Mouse (Mus musculus): ENCODE results near the gene 5730596B20Rik. TPM values are rescaled to one million over a fixed set of nuclear protein-coding genes. Genes with fewer than 3 reads are reported as not detected.
A peak's percentile ranks its signal among the peaks of the same experiment; 100 is the strongest.

Gene 5730596B20Rik
- polyA plus RNA-seq, 1 experiment from 2014 or later, result 0.35 TPM

DNA sequence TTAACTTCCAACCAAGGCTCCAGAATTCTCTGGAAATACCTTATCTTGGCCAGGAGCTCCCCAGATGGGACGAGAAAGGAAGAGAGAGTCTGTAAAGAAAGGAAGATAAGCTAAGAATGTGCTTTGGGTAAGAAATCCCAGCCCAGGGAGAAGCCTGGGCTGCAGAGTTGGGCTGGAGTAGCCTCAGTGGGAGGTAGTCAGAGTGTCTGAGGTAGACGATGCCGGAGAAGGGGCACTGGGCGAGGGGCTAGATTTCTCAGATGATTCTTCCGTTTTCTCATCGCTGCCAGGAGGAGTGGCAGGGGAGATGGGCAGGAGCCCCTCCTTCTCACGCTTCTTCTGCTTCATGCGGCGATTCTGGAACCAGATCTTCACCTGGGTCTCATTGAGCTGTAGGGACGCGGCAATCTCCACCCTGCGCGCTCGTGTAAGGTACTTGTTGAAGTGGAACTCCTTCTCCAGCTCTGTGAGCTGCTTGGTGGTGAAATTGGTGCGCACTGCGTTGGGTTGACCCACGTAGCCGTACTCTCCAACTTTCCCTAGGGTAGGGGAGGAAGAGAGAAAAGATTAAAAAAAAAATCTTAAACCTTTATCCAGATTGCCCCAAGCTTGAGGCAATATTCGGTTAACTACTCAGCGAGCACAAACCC lies 20.6 kb upstream of the 5730596B20Rik start:
- WGBS, result 2% methylated on average over 20 of the region's 20 CpGs
- Histone ChIP-seq H3K27ac (no peak overlapping the region), H3K9ac (no peak overlapping the region), H3K4me1 (0 out of 2 replicates have a peak, but pooled peaks cover 4% of the 10 kb centered on the region), H3K36me3 (no peaks in the 10 kb centered on the region), H3K27me3 (peaks cover 95% of the 10 kb centered on the region), H3K4me2 (replicated peaks) (no peak overlapping the region), H3K9me3 (no peaks in the 10 kb centered on the region), H3K4me3 (no peak overlapping the region)
- ATAC-seq (ENCODE audit: insufficient number of reproducible peaks, insufficient read depth, low FRiP score, low TSS enrichment), result no peak

DNA sequence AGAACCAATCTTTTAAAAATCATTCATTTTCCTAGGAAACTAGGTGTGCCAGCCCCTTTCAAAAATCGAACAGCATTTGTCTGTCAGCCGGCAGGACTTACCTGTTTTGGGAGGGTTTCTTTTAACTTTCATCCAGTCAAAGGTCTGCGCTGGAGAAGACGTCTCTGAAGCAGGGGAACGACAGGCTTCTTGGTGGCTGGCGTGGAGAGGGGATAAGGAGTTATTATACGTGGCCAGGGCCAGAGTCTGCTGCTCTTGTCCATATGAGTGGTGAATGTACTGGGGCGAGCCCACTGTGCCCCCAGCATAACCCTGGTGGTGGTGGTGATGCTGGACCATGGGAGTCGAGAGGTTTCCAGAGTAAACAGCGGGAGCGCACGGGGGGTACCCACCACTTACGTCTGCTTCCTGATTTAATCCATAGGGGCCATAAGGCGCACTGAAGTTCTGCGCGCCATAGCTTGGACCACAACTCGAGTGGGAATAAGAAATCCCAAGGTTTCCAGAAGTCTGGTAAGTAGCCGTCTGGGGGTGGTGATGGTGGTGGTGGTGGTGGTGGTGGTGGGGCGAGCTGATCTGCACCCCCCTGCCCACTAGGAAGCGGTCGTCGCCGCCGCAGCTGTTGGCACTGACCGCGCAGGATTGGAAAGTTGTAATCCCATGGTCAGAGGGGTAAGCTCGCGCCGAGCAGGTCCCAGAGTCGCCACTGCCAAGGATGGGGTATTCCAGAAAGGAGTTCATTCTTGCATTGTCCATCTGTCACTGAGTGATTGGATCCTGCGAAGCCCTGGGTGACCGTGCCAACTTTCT lies 19.6 kb upstream of the 5730596B20Rik start:
- Histone ChIP-seq H3K9ac (no peak overlapping the region), H3K9me3 (no peaks in the 10 kb centered on the region), H3K4me3 (peak overlapping the region; percentile 56), H3K36me3 (no peaks in the 10 kb centered on the region), H3K27me3 (peaks cover 91% of the 10 kb centered on the region), H3K27ac (no peak overlapping the region), H3K4me2 (replicated peaks) (peak overlapping the region; percentile 99), H3K4me1 (0 out of 2 replicates have a peak, but pooled peaks cover 4% of the 10 kb centered on the region)
- under 1% methylated on average over 32 of the region's 32 CpGs for WGBS
- peak; percentile 42; the same call in 1 of the 2 replicates for ATAC-seq (ENCODE audit: insufficient number of reproducible peaks, insufficient read depth, low FRiP score, low TSS enrichment)

DNA sequence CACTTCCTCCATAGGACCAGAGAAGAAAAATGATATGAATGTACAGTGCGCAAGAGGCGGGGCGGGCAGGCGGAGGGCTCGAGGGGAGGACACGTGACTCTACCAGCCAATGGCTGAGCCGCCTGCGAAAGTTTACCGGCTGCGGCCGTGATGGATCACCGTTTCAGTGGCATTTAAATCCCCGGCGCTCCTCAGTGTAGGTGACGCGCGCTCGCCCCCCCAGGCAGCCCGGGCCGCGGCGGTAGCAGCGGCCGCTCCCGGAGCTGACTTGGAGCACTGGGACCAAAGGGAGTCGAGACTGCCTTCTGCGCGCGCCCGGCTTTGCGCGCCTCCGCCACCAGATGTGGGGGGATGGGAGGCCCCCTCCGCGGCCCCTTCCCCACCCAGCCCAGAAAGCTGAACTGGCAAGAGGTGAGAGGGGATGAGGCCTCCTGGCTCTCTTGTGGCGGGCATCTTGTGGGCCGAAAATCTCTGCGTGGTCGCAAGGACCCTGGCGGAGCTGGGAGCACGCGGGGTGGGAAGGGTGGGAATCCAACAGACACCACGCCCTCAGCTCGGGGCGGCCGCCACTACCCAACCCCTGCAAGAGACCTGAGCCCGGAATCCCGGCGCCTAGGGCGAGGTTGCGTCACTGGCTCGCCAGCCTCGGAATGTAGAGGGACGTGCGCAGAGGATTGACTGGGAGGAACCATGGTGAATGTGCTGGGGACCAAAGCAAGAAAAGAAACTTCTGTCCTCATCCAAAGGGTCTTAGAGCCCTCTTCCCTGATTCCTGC lies 18.8 kb upstream of the 5730596B20Rik start, which contains the start of gene Hoxa1:
Gene Hoxa1 (minus strand): TSS at position 42 of the 776 bp plus-strand sequence.
- peak; percentile 62 for ATAC-seq (ENCODE audit: insufficient number of reproducible peaks, insufficient read depth, low FRiP score, low TSS enrichment)
- Histone ChIP-seq H3K9ac (peak within 1 kb of the TSS; percentile 48), H3K27me3 (peaks cover 93% of the 10 kb centered on the region), H3K4me1 (0 out of 2 replicates have a peak, but pooled peaks cover 4% of the 10 kb centered on the region), H3K27ac (0 out of 2 replicates have a peak within 1 kb of the TSS, but pooled peaks have one; percentile 26), H3K9me3 (no peaks in the 10 kb centered on the region), H3K4me2 (replicated peaks) (peak within 1 kb of the TSS; percentile 99), H3K4me3 (peak within 1 kb of the TSS; percentile 56), H3K36me3 (no peaks in the 10 kb centered on the region)
- WGBS, result under 1% methylated on average over 55 of the region's 55 CpGs

DNA sequence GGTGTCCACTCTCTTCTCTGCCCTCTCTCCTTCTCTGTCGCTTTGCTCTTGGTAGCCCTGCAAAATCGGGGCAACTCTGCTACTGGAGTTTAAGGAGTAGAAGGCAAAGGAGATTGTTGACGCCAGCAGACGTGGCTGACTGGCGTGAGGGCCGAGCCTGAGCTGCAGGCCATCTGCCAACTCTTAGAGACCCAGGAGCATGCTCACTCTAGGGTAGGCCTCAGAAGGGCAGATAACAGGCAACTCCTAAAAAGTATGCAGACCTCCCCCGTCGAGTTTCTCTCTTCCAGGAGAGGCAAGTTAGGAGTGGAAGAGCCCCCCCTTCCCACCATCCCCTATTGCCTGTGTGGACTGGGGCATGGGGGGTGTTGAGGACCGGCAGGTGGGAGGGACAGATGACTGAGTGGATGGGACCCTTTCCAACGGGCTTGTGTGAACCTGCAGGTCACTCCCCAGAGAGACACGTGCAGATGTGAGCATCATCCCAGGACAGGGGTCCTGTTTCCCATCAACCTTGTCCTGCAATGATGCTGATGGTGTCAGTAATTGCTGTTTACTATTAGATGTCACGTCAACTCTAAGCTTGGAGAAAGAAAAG lies 18.0 kb upstream of the 5730596B20Rik start:
- 2% methylated on average over 12 of the region's 12 CpGs for WGBS
- Histone ChIP-seq H3K4me3 (peak overlapping the region; percentile 56), H3K4me2 (replicated peaks) (peak overlapping the region; percentile 99), H3K4me1 (0 out of 2 replicates have a peak, but pooled peaks cover 4% of the 10 kb centered on the region), H3K27ac (no peak overlapping the region), H3K9ac (0 out of 2 replicates have a peak overlapping the region, but pooled peaks have one; percentile 48), H3K36me3 (no peaks in the 10 kb centered on the region), H3K9me3 (no peaks in the 10 kb centered on the region), H3K27me3 (peaks cover 93% of the 10 kb centered on the region)
- ATAC-seq (ENCODE audit: insufficient number of reproducible peaks, insufficient read depth, low FRiP score, low TSS enrichment), result no peak

GRCm38 (mm10) chr6:52159979-52160378 lies 17.3 kb upstream of the 5730596B20Rik start:
- Histone ChIP-seq H3K4me1 (0 out of 2 replicates have a peak, but pooled peaks cover 4% of the 10 kb centered on the region), H3K36me3 (no peaks in the 10 kb centered on the region), H3K27me3 (peaks cover 92% of the 10 kb centered on the region), H3K4me2 (replicated peaks) (peak overlapping the region; percentile 99), H3K9me3 (no peaks in the 10 kb centered on the region), H3K9ac (0 out of 2 replicates have a peak overlapping the region, but pooled peaks have one; percentile 5), H3K4me3 (peak overlapping the region; percentile 15; the same call in 1 of the 2 replicates), H3K27ac (0 out of 2 replicates have a peak overlapping the region, but pooled peaks have one; percentile 32)
- ATAC-seq (ENCODE audit: insufficient number of reproducible peaks, insufficient read depth, low FRiP score, low TSS enrichment), result no peak
- WGBS, result 2% methylated on average over 9 of the region's 9 CpGs

DNA sequence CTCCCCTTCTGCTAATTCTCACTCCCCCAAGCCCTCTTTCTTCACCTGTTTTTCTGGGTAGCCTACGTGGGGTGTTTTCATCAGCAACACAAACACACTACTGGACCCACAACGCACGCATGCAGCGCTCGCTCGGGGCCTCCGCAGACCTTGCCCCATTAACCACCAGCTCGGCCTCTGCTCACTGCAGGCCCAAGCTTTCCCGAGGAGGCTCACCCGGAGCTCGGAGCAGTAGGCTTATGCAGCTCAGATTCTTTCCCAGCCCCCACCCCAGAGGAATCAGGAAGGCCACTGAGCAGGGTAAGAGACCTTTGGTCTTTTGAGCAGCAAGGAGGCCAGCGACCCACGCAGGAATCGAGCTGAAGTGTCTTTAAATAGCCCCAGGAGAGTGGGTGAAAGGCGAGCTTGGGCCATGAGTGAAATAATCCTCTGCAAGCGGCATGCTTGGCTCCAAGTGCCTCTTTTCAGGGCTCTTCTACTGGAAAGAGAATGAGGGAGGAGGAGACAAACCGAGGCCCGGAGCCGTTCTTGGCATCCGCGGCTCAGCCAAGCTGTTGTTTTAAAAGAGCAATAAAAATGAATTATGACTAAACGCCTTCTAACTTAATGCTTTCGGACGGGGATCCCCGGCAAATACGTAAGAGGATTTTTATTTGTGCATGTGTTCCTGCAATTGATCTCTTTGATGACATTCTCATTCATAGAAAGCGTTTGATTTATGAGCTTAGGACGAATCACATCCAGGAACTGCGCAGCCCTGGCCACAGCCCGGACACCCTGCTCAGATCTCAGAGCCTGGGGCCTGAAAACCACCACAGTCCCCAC lies 16.6 kb upstream of the 5730596B20Rik start:
- Histone ChIP-seq H3K4me2 (replicated peaks) (peak overlapping the region; percentile 99), H3K4me3 (peak overlapping the region; percentile 15), H3K27ac (peak overlapping the region; percentile 32; the same call in 1 of the 2 replicates), H3K36me3 (no peaks in the 10 kb centered on the region), H3K9ac (peak overlapping the region; percentile 40; the same call in 1 of the 2 replicates), H3K27me3 (peaks cover 92% of the 10 kb centered on the region), H3K4me1 (0 out of 2 replicates have a peak, but pooled peaks cover 4% of the 10 kb centered on the region), H3K9me3 (no peaks in the 10 kb centered on the region)
- ATAC-seq (ENCODE audit: insufficient number of reproducible peaks, insufficient read depth, low FRiP score, low TSS enrichment), result no peak
- WGBS, result 1% methylated on average over 30 of the region's 30 CpGs

- no peaks in the 10 kb centered on the region for H3K36me3 ChIP-seq
- WGBS, result 3% methylated on average over 8 of the region's 8 CpGs
- H3K4me1 ChIP-seq, result 0 out of 2 replicates have a peak, but pooled peaks cover 4% of the 10 kb centered on the region
- H3K4me2 ChIP-seq (replicated peaks), result peak overlapping the region; percentile 99
- H3K4me3 ChIP-seq, result peak overlapping the region; percentile 15
- H3K27ac ChIP-seq, result no peak overlapping the region
- no peak for ATAC-seq (ENCODE audit: insufficient number of reproducible peaks, insufficient read depth, low FRiP score, low TSS enrichment)
- no peaks in the 10 kb centered on the region for H3K9me3 ChIP-seq
- peaks cover 92% of the 10 kb centered on the region for H3K27me3 ChIP-seq
- H3K9ac ChIP-seq, result peak overlapping the region; percentile 40; the same call in 1 of the 2 replicates
Measured at GRCm38 (mm10) chr6:52161336-52162092, 15.8 kb upstream of the 5730596B20Rik start.

GRCm38 (mm10) chr6:52162093-52162380 lies 15.3 kb upstream of the 5730596B20Rik start:
- 10% methylated on average over 1 of the region's 1 CpGs for WGBS
- Histone ChIP-seq H3K9ac (no peak overlapping the region; the same call in 1 of the 2 replicates), H3K27me3 (peaks cover 91% of the 10 kb centered on the region), H3K4me2 (replicated peaks) (peak overlapping the region; percentile 39), H3K36me3 (no peaks in the 10 kb centered on the region), H3K9me3 (no peaks in the 10 kb centered on the region), H3K4me1 (0 out of 2 replicates have a peak, but pooled peaks cover 4% of the 10 kb centered on the region), H3K4me3 (0 out of 2 replicates have a peak overlapping the region, but pooled peaks have one; percentile 12), H3K27ac (no peak overlapping the region)
- ATAC-seq (ENCODE audit: insufficient number of reproducible peaks, insufficient read depth, low FRiP score, low TSS enrichment), result no peak

GRCm38 (mm10) chr6:52162611-52163365 lies 14.5 kb upstream of the 5730596B20Rik start:
- no peak for ATAC-seq (ENCODE audit: insufficient number of reproducible peaks, insufficient read depth, low FRiP score, low TSS enrichment)
- Histone ChIP-seq H3K9ac (peak overlapping the region; percentile 39), H3K4me2 (replicated peaks) (peak overlapping the region; percentile 39), H3K9me3 (no peaks in the 10 kb centered on the region), H3K4me3 (peak overlapping the region; percentile 36), H3K27me3 (peaks cover 90% of the 10 kb centered on the region), H3K36me3 (no peaks in the 10 kb centered on the region), H3K27ac (peak overlapping the region; percentile 86), H3K4me1 (0 out of 2 replicates have a peak, but pooled peaks cover 4% of the 10 kb centered on the region)
- whole genome bisulfite sequencing, result 2% methylated on average over 14 of the region's 14 CpGs
